Mouse (Mus musculus) erythroblast, embryonic 14.5 days (primary cell): ENCODE measurements around the gene Fignl2.

Experiments used
- GATA1 ChIP-seq: IDR thresholded peaks from 2 replicates; pipeline ENCODE4 v1.6.1; 2012; ENCODE audit warnings: low read length, inconsistent platforms, mixed read lengths
- TAL1 ChIP-seq: IDR thresholded peaks from 3 replicates; pipeline ENCODE4 v1.6.1; 2012; ENCODE audit warnings: low read length, inconsistent platforms, mixed read lengths

DNA sequence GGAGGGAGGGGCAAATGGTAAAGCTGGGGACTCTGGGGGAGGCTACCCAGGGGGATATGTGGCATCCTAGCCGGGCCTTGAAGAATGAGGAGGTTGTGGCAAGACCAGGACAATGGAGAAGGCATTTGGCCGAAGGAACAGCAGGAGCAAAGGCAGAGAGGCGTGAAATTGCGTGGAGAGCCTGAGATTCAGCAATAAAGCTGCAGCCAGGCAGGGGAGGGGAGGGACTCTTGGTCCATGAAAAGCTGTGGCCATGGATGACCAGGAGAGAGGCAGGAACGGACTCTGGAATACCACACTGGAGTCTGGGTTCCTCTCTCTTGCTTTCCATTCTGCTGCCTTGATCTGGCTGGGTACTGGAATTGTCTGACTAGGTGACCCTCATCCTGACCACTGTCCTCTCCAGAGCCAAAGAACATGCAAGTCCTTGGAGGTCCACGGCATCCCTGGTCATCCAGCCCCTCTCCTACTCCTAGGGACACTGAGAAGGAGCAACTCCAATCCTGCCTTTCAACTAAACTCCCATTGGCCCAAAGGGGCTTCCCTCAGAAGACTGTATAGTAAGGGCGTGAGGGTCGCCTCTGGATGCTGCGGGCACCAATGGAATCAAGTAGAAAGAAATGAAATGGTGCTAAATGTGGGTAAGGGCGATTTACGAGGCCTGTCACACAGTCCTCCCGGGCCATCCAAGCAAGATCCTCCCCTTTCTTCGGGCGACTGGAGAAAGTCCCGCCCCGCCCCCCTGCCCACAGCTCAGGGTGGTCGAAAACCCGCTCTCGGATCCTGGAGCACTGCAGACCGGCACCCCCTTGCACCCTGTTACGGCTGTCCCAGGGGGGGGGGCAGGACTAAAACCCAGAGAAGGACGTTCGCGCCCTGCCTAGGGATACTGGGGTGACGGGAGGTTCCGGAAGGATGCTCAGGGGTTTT lies 2.0 kb downstream of the Fignl2 start:
- TF ChIP-seq TAL1 (no peak), GATA1 (no peak)
